Mouse (Mus musculus) stomach, embryonic 15.5 days (tissue): ENCODE measurements around the gene Gm5460. TPM values are rescaled to one million over a fixed set of nuclear protein-coding genes. Genes with fewer than 3 reads are reported as not detected.

Experiments used
- ATAC-seq: fragments of 200-750 bp; cut with Nextera tagmentation; 2 replicates; pipeline ENCODE4 v1.8.0; 2017; ENCODE audit warnings: low read depth, moderate number of reproducible peaks, moderate TSS enrichment; ENCODE audit not compliant: insufficient read depth, low FRiP score
- H3K27ac ChIP-seq: fragments of 300-500 bp; sonication (generic); 2 replicates; pipeline ENCODE4 v1.5.1; 2015; ENCODE audit warnings: mild to moderate bottlenecking, inconsistent platforms
- H3K27me3 ChIP-seq: fragments of 300-500 bp; sonication (generic); replicated peaks from 2 replicates; pipeline ENCODE4 v1.6.1; 2015; ENCODE audit warnings: inconsistent platforms
- H3K36me3 ChIP-seq: fragments of 300-500 bp; sonication (generic); 2 replicates; pipeline ENCODE4 v1.6.1; 2015; ENCODE audit warnings: inconsistent platforms
- H3K4me1 ChIP-seq: fragments of 300-500 bp; sonication (generic); 2 replicates; pipeline ENCODE4 v1.6.1; 2015; ENCODE audit warnings: inconsistent platforms
- H3K4me2 ChIP-seq: fragments of 300-500 bp; sonication (generic); 2 replicates; pipeline ENCODE4 v1.6.1; 2015; ENCODE audit warnings: mild to moderate bottlenecking, inconsistent platforms
- H3K4me3 ChIP-seq: fragments of 300-500 bp; sonication (generic); replicated peaks from 2 replicates; pipeline ENCODE4 v1.5.1; 2015; ENCODE audit warnings: inconsistent platforms
- H3K9ac ChIP-seq: fragments of 300-500 bp; sonication (generic); 2 replicates; pipeline ENCODE4 v1.6.1; 2015; ENCODE audit warnings: inconsistent platforms
- H3K9me3 ChIP-seq: fragments of 300-500 bp; sonication (generic); 2 replicates; pipeline ENCODE4 v1.6.1; 2016; ENCODE audit warnings: inconsistent platforms
- WGBS: fragments of 180-500 bp; shearing (Covaris S2); methylation state at CpG from one replicate; pipeline ENCODE4 v1.1.7; 2015; 5-methylcytosine and 5-hydroxymethylcytosine counted together
- polyA plus RNA-seq: library from polyadenylated mRNA; unstranded; fragments of >200 nt; fragmentation: Nextera tagmentation; extraction: Ambion mirVana; gene quantifications from 2 replicates; pipeline ENCODE4 v1.2.1, GENCODE M21; 2015

Gene Gm5460
- polyA plus RNA-seq, 1 experiment from 2014 or later = not detected

DNA sequence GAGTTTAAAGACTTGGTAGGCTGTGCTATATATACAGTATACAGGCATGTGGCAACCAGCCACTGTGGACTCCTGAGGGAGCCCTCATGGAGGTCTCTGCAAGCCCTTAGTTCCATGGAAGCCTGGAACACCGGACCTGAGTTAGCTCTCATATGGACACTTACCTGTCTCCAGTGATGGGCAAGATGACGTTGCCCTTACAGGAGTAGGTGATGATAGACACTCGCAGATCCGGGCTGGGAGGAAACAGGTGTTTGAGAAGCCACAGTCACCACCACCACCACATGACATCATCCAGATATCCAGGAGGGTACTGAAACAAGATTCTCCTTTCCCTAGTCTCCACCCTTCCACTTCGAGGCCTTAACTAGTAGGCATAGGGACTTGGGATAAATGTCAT lies 14.2 kb upstream of the Gm5460 start:
- WGBS = 82% methylated on average over 5 of the region's 5 CpGs
- Histone ChIP-seq H3K27me3 (no peaks in the 10 kb centered on the region), H3K4me2 (no peak overlapping the region), H3K36me3 (no peaks in the 10 kb centered on the region), H3K4me3 (no peak overlapping the region), H3K9me3 (no peaks in the 10 kb centered on the region), H3K9ac (no peak overlapping the region), H3K27ac (no peak overlapping the region), H3K4me1 (no peaks in the 10 kb centered on the region)
- ATAC-seq = no peak

DNA sequence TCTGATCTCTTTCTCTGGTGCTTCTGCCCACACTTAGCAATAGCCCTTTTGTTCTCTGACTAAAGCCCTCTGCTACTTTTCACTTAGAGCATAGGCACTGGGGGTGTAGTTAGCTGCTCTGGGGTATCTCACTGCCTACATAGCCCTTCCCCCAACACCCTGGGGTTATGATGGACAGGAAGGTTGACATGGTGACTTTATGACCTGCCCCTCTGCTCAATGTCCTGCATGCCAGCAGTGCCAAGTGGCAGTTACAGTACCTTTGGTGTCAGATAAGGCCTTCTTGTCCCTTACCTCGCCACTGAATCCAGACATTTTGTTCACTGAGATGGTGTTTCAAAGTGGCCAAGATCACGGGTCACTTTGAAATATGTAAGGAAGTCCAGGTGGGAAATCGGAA lies 1.5 kb upstream of the Gm5460 start, which contains the start of gene Gm30083:
Gene Gm30083, minus strand, starts transcription at position 120 of the 400 bp plus-strand sequence.
- Histone ChIP-seq H3K9ac (no peak within 1 kb of the TSS), H3K27ac (no peak within 1 kb of the TSS), H3K27me3 (no peaks in the 10 kb centered on the region), H3K4me2 (no peak within 1 kb of the TSS), H3K9me3 (no peaks in the 10 kb centered on the region), H3K4me1 (no peaks in the 10 kb centered on the region), H3K4me3 (no peak within 1 kb of the TSS), H3K36me3 (no peaks in the 10 kb centered on the region)
- 85% methylated on average over 3 of the region's 3 CpGs for WGBS
- ATAC-seq = no peak

DNA sequence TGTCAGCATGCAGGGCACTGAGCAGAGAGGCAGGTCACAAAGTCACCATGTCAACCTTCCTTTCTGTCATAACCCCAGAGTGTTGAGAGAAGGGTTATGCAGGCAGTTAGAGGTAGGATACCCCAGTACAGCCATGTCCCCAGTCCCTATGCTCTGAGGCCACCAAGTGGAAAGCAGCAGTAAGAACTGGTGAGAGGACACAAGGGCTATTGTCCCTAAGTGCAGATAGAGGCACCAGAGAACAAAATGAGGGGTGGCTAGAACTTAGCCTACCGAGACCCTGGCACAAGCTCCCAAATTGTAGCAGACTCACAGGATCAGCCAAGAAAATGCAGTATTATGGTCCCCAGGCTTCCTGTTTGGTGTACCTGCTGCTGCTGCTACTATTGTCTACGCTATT lies 380 bp downstream of the Gm5460 start:
- Histone ChIP-seq H3K4me3 (no peak overlapping the region), H3K27ac (no peak overlapping the region), H3K27me3 (no peaks in the 10 kb centered on the region), H3K36me3 (no peaks in the 10 kb centered on the region), H3K4me2 (no peak overlapping the region), H3K9ac (no peak overlapping the region), H3K9me3 (no peaks in the 10 kb centered on the region), H3K4me1 (no peaks in the 10 kb centered on the region)
- ATAC-seq = no peak
- WGBS = 82% methylated on average over 2 of the region's 2 CpGs

DNA sequence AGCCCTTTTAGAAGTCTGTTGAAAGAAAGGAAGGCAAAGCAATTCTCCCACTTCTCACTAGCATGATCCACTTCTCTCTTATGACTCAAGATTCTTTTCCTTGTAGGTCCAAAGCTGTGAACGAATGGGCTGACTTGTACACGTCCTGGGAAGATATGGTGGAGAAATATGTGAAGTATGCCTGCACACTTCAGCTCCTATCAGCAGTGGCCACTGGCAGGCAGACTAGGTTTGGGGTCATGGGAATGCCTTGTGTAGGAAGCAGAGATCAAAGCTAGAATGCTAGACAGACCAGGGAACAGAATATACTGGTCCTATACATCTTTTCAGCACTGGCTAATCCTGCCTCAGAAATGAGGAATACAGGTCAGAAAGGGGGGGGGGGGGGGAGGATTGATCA lies 10.2 kb downstream of the Gm5460 start:
- no peaks in the 10 kb centered on the region for H3K27me3 ChIP-seq
- no peaks in the 10 kb centered on the region for H3K4me1 ChIP-seq
- no peak overlapping the region for H3K27ac ChIP-seq
- H3K9ac ChIP-seq = no peak overlapping the region
- H3K9me3 ChIP-seq = no peaks in the 10 kb centered on the region
- no peak overlapping the region for H3K4me3 ChIP-seq
- no peak overlapping the region for H3K4me2 ChIP-seq
- 48% methylated on average over 2 of the region's 2 CpGs for WGBS
- H3K36me3 ChIP-seq = no peaks in the 10 kb centered on the region
- ATAC-seq = no peak

DNA sequence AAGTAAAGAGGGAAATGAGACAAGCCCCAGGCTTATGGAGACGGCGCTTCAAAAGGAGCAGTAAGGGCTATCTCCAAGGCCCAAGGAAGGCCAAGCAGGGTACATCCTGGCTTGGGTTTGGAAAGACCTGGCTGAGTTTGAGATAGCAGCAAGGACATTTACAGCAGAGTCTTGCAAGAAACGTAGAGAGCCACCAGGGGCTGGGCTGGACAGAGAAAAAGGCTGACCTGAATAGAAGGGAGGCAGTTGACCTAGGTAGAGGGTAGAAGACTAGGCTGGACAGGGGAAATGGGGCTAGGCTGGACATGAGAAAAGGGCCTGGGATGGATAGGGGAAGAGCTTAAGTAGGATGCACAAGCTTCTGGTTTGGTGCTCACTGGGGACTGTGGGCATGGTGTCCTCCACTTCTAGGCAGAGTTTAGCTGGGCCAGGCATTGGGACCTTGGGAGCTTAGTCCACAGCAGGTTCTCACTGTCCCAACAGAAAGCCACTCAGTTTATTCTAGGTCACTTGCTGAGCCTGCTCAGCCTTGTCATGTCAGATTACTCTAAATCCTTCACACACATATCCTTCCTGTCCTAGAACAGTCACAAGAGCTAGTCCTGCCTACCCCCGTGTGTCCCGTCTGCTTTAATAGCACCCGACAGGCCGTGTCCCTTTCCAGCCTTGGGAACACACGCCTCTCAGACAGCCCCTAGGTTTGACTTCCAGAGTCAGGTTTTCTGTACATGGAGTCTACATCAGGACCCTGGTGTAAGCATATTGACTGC lies 17.5 kb downstream of the Gm5460 start:
- WGBS = 88% methylated on average over 8 of the region's 8 CpGs
- H3K4me3 ChIP-seq = no peak overlapping the region
- H3K4me2 ChIP-seq = no peak overlapping the region
- no peak for ATAC-seq
- no peaks in the 10 kb centered on the region for H3K27me3 ChIP-seq
- no peaks in the 10 kb centered on the region for H3K4me1 ChIP-seq
- no peaks in the 10 kb centered on the region for H3K9me3 ChIP-seq
- no peak overlapping the region for H3K27ac ChIP-seq
- no peaks in the 10 kb centered on the region for H3K36me3 ChIP-seq
- H3K9ac ChIP-seq = no peak overlapping the region

DNA sequence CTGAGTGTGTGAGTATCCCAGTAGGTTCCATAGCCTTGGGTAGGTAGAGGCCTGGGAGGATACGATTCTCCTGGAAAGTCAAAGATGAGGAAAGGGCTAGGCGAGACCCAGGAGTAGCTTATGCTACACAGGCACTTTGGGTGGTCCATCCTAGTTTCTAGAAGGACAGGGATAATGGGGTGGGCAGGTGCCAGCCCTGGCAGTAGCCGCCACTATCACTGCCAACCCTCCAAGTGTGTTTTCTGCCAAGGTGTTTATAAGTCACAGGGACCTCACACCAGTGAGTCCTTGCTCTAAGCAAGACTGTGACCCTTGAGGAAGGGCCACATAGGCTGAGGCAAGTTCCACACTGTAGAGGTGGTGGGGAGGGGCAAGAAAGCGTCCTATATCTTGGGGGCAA lies 24.7 kb downstream of the Gm5460 start:
- Histone ChIP-seq H3K4me3 (no peak overlapping the region), H3K27me3 (no peaks in the 10 kb centered on the region), H3K36me3 (no peaks in the 10 kb centered on the region), H3K4me1 (no peaks in the 10 kb centered on the region), H3K27ac (no peak overlapping the region), H3K9ac (no peak overlapping the region), H3K9me3 (no peaks in the 10 kb centered on the region), H3K4me2 (no peak overlapping the region)
- ATAC-seq = no peak
- WGBS = 83% methylated on average over 4 of the region's 4 CpGs

DNA sequence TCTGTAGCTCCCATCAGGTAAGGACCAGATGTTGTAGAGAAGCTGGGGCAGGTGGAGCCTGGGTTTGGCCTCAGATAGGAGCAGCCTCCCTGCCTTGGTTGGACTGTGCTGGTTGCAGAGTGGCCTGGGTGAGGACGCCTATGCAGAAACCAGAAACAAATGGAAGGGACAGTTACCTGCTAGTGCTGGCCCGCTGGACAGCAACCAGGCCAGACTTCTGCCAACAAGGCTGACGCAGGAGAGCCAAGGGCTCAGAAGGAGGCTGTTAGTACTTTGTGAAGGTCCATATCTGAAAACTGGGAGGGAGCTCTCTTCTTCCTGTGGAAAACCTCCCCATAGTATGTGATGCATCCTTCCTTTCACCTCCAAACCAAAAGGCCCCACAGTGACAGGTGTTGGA lies 26.8 kb downstream of the Gm5460 start:
- WGBS = 68% methylated on average over 3 of the region's 3 CpGs
- Histone ChIP-seq H3K27ac (no peak overlapping the region), H3K4me3 (no peak overlapping the region), H3K27me3 (no peaks in the 10 kb centered on the region), H3K9me3 (no peaks in the 10 kb centered on the region), H3K4me1 (no peaks in the 10 kb centered on the region), H3K4me2 (no peak overlapping the region), H3K36me3 (no peaks in the 10 kb centered on the region), H3K9ac (no peak overlapping the region)
- no peak for ATAC-seq

DNA sequence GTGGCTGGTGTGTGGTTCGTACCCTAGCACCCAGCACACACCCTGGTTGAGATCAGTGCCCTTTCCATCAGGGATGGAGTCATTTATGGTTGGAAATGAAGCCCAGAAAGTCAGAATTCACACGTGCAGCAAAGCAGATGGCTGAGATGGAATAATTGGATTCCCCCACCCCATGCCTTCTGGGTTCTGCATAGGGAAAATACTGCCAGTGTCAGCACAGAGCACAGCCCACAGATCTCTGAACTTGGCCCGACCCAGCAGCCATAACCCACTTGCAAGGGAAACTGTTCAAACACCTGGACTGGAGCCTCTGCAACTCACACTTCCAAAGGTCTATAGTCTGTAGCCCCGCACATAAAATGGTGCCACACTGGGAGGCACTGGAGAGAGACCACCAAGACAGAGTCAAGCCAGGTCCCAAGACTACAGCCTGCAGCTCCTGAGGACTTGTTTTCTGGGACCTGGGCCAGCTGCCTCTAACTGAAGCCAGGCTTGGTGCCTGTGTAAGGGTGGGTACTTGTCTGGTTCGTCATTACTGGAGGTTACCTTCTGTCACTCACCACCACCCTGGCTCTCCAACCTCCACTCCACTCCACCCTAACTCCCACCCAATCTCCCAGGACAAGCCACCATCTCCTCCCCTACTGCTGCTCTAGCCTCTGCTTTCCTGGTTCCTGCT lies 33.7 kb downstream of the Gm5460 start:
- Histone ChIP-seq H3K27me3 (no peaks in the 10 kb centered on the region), H3K4me1 (no peaks in the 10 kb centered on the region), H3K36me3 (no peaks in the 10 kb centered on the region), H3K9me3 (no peaks in the 10 kb centered on the region), H3K9ac (no peak overlapping the region), H3K4me3 (no peak overlapping the region), H3K4me2 (no peak overlapping the region), H3K27ac (no peak overlapping the region)
- 72% methylated on average over 5 of the region's 5 CpGs for WGBS
- ATAC-seq = no peak

DNA sequence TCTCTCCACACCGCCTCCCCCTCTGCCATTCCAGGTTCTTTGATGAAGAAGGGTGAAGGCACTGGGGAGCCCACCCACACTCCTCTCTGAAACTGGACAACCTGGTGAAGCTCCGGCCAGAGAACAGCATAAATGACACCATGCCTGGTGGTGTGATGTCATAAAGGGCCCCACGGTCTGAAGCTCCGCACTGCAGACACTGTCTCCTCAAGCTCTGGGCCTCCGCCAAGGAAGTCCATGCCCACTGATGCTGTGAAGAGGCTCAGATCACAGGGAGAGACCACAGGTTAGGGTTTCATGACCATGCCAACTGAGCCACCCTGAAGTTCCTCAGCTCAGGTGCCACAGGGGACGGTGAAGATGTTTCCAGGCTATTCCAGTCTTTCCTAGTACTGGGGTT lies 36.0 kb downstream of the Gm5460 start, which contains the start of gene Antxrl:
Gene Antxrl, plus strand, starts transcription at position 192 of the 400 bp plus-strand sequence.
- no peak within 1 kb of the TSS for H3K4me3 ChIP-seq
- 88% methylated on average over 6 of the region's 6 CpGs for WGBS
- no peak within 1 kb of the TSS for H3K4me2 ChIP-seq
- ATAC-seq = no peak
- H3K9me3 ChIP-seq = no peaks in the 10 kb centered on the region
- H3K27me3 ChIP-seq = no peaks in the 10 kb centered on the region
- no peak within 1 kb of the TSS for H3K9ac ChIP-seq
- H3K27ac ChIP-seq = no peak within 1 kb of the TSS
- no peaks in the 10 kb centered on the region for H3K4me1 ChIP-seq
- no peaks in the 10 kb centered on the region for H3K36me3 ChIP-seq

DNA sequence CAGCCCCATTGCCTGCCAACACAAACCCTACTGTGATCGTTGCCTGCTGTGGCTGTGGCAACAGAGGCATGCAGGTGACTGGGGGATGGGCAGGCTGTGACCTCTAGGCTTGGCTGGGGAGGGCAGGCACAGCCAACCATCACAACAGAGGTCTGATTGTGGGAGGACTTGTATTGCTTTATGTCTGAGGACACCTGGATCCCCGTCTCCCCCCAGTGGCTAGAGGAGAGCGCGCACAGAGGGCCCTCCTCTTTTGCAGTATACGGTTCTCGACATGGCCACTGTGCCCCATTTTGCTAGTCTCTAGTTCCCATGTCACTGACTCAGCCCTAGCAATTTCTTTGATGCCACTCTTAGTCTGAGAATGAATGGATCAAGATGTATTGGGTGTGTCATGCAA lies 55.1 kb downstream of the Gm5460 start:
- Histone ChIP-seq H3K4me3 (no peak overlapping the region), H3K4me1 (0 out of 2 replicates have a peak, but pooled peaks cover 6% of the 10 kb centered on the region), H3K27me3 (no peaks in the 10 kb centered on the region), H3K36me3 (no peaks in the 10 kb centered on the region), H3K9me3 (no peaks in the 10 kb centered on the region), H3K4me2 (no peak overlapping the region), H3K27ac (no peak overlapping the region), H3K9ac (no peak overlapping the region)
- no peak for ATAC-seq
- 67% methylated on average over 6 of the region's 6 CpGs for WGBS

DNA sequence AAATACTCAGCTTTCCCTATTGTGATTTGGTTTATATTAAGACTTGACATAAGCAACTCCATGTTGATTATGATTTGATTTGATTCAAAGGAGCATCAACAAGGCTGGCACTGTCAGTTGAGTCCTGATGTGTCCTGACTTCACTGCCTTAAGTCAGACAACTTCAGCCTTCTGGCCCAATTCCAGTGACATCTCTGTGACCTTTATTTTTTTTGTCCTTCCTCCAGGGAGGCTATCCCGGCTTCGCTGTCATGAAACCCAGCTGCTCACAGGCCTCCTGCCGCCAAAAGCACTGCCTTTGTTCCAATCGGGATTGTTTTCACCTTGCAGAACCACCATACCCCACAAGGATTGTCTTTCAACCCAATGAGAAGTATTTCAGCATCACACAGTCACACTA lies 58.8 kb downstream of the Gm5460 start:
- Histone ChIP-seq H3K27ac (no peak overlapping the region), H3K9me3 (no peaks in the 10 kb centered on the region), H3K4me3 (no peak overlapping the region), H3K4me1 (0 out of 2 replicates have a peak, but pooled peaks cover 6% of the 10 kb centered on the region), H3K4me2 (no peak overlapping the region), H3K27me3 (no peaks in the 10 kb centered on the region), H3K36me3 (no peaks in the 10 kb centered on the region), H3K9ac (no peak overlapping the region)
- WGBS = 31% methylated on average over 4 of the region's 4 CpGs
- no peak for ATAC-seq

DNA sequence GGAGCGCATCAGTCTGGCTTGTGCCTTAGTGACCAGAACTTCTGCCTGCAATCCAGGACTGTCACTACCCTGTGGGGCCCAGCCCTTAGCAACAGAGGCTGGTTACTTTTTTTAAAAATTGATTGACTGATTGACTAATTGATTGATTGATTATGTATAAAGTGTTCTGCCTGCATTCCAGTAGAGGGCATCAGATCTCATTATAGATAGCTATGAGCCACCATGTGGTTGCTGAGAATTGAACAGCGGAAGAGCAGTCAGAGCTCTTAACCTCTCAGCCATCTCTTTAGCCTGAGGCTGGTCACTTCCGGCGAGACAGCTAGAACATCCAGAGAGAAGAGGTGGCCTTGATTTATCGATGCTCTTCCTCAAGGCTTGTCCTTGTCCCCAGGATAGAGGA lies 60.7 kb downstream of the Gm5460 start:
- H3K4me3 ChIP-seq = no peak overlapping the region
- H3K27me3 ChIP-seq = no peaks in the 10 kb centered on the region
- no peak overlapping the region for H3K4me2 ChIP-seq
- no peaks in the 10 kb centered on the region for H3K36me3 ChIP-seq
- no peaks in the 10 kb centered on the region for H3K9me3 ChIP-seq
- H3K9ac ChIP-seq = no peak overlapping the region
- H3K4me1 ChIP-seq = 0 out of 2 replicates have a peak, but pooled peaks cover 6% of the 10 kb centered on the region
- WGBS = 72% methylated on average over 5 of the region's 5 CpGs
- no peak overlapping the region for H3K27ac ChIP-seq
- ATAC-seq = no peak
